Mouse (Mus musculus): Measurements from ENCODE around the gene Hist1h2bg. TPM values are rescaled to one million over a fixed set of nuclear protein-coding genes. Genes with fewer than 3 reads are reported as not detected.

Hist1h2bg gene
- polyA plus RNA-seq, 1 experiment from 2014 or later, result 25.4 TPM

DNA sequence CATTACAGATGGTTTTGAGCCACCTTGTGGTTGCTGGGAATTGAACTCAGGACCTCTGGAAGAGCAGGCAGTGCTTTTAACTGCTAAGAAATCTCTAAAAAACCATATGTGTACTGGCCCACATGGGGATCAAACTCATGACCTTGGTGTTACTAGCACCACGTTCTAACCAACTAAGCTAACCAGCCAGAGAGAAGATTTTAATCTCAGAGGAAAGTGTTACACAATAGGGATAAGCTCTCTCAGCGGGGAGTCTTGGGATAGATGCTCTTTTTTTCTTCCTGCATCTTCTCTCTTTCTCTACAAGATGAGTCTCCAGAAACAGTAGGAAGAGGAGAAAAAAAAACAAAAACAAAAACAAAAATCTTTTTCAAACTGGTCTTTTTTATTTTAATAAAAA lies 39.2 kb downstream of the Hist1h2bg start:
- Histone ChIP-seq H3K9ac (replicated peaks) (no peak overlapping the region), H3K9me3 (no peaks in the 10 kb centered on the region), H3K27me3 (no peaks in the 10 kb centered on the region), H3K4me3 (replicated peaks) (no peak overlapping the region), H3K4me1 (replicated peaks) (no peaks in the 10 kb centered on the region), H3K27ac (no peak overlapping the region), H3K36me3 (no peaks in the 10 kb centered on the region), H3K4me2 (no peak overlapping the region)
- no peak for ATAC-seq (ENCODE audit: insufficient number of reproducible peaks, insufficient read depth, low FRiP score, low TSS enrichment, low read depth)
- 76% methylated on average over 2 of the region's 2 CpGs for WGBS

- 88% methylated on average over 3 of the region's 3 CpGs for WGBS
- Histone ChIP-seq H3K27me3 (no peaks in the 10 kb centered on the region), H3K36me3 (no peaks in the 10 kb centered on the region), H3K4me2 (no peak overlapping the region), H3K4me3 (replicated peaks) (no peak overlapping the region), H3K4me1 (replicated peaks) (no peaks in the 10 kb centered on the region), H3K27ac (no peak overlapping the region), H3K9ac (replicated peaks) (no peak overlapping the region), H3K9me3 (no peaks in the 10 kb centered on the region)
- no peak for ATAC-seq (ENCODE audit: insufficient number of reproducible peaks, insufficient read depth, low FRiP score, low TSS enrichment, low read depth)
Observed at GRCm38 (mm10) chr13:23611638-23612037, 40.4 kb downstream of the Hist1h2bg start.

- peak overlapping the region; percentile 99 for H3K27ac ChIP-seq
- peak overlapping the region; percentile 58 for H3K9ac ChIP-seq (replicated peaks)
- no peaks in the 10 kb centered on the region for H3K27me3 ChIP-seq
- WGBS, result 55% methylated on average over 12 of the region's 12 CpGs
- peak overlapping the region; percentile 68 for H3K4me3 ChIP-seq (replicated peaks)
- H3K36me3 ChIP-seq, result no peaks in the 10 kb centered on the region
- no peaks in the 10 kb centered on the region for H3K9me3 ChIP-seq
- no peak for ATAC-seq (ENCODE audit: insufficient number of reproducible peaks, insufficient read depth, low FRiP score, low TSS enrichment, low read depth)
- peaks cover 10% of the 10 kb centered on the region for H3K4me1 ChIP-seq (replicated peaks)
- peak overlapping the region; percentile 87 for H3K4me2 ChIP-seq
Observed at GRCm38 (mm10) chr13:23620056-23620732, 49.0 kb downstream of the Hist1h2bg start.

- peak; percentile 86 for ATAC-seq (ENCODE audit: insufficient number of reproducible peaks, insufficient read depth, low FRiP score, low TSS enrichment, low read depth)
- H3K27ac ChIP-seq, result peak within 1 kb of the TSS; percentile 99
- under 1% methylated on average over 27 of the region's 27 CpGs for whole genome bisulfite sequencing
Observed at GRCm38 (mm10) chr13:23620733-23621531, 49.7 kb downstream of the Hist1h2bg start, which contains the start of gene Hist1h2be. Hist1h2be (minus strand) TSS chr13:23621124.

More at GRCm38 (mm10) chr13:23620733-23621531, 49.7 kb downstream of the Hist1h2bg start, which contains the start of gene Hist1h2be:
- Histone ChIP-seq H3K9me3 (no peaks in the 10 kb centered on the region), H3K4me1 (replicated peaks) (peaks cover 10% of the 10 kb centered on the region), H3K4me3 (replicated peaks) (peak within 1 kb of the TSS; percentile 68), H3K27me3 (no peaks in the 10 kb centered on the region), H3K4me2 (peak within 1 kb of the TSS; percentile 87), H3K36me3 (no peaks in the 10 kb centered on the region), H3K9ac (replicated peaks) (peak within 1 kb of the TSS; percentile 93)

Small RNA genes lying within 50 kb of the gene (microRNA-seq; reads per million reads assigned to microRNA genes)
- gene Gm44297, result not detected
- not detected for gene Gm44359
- not detected for gene Gm44394

Other genes starting within 250 kb of the Hist1h2bg start
- gene Zfp322a, start 202.2 kb upstream of the Hist1h2bg start, polyA plus RNA-seq (2016; fragmentation: Nextera tagmentation; extraction: Ambion mirVana), result 70.7 and 75.5 TPM in 2 replicates
- 14.4 and 15.2 TPM in 2 replicates for gene Abt1, start 147.5 kb upstream of the Hist1h2bg start, polyA plus RNA-seq (2016; fragmentation: Nextera tagmentation; extraction: Ambion mirVana)
- 0.10 and 0.12 TPM in 2 replicates for gene Btn1a1, start 105.5 kb upstream of the Hist1h2bg start, polyA plus RNA-seq (2016; fragmentation: Nextera tagmentation; extraction: Ambion mirVana)
- 1.8 and 1.9 TPM in 2 replicates for gene Btn2a2, start 82.5 kb upstream of the Hist1h2bg start, polyA plus RNA-seq (2016; fragmentation: Nextera tagmentation; extraction: Ambion mirVana)
- 6.0 and 9.0 TPM in 2 replicates for gene Hist1h4h, start 40.3 kb upstream of the Hist1h2bg start, polyA plus RNA-seq (2016; fragmentation: Nextera tagmentation; extraction: Ambion mirVana)
- gene Hist1h2af, start 37.5 kb upstream of the Hist1h2bg start, polyA plus RNA-seq (2016; fragmentation: Nextera tagmentation; extraction: Ambion mirVana), result 9.8 and 16.3 TPM in 2 replicates
- gene Hist1h3g, start 36.0 kb upstream of the Hist1h2bg start, polyA plus RNA-seq (2016; fragmentation: Nextera tagmentation; extraction: Ambion mirVana), result 10.5 and 17.3 TPM in 2 replicates
- 1.4 TPM in 2 replicates for gene Hist1h2bh, start 28.0 kb upstream of the Hist1h2bg start, polyA plus RNA-seq (2016; fragmentation: Nextera tagmentation; extraction: Ambion mirVana)
- gene Hist1h3f, start 27.3 kb upstream of the Hist1h2bg start, polyA plus RNA-seq (2016; fragmentation: Nextera tagmentation; extraction: Ambion mirVana), result 2.1 and 3.2 TPM in 2 replicates
- 2.7 and 3.6 TPM in 2 replicates for gene Hist1h4f, start 19.7 kb upstream of the Hist1h2bg start, polyA plus RNA-seq (2016; fragmentation: Nextera tagmentation; extraction: Ambion mirVana)
- gene Hist1h1d, start 18.1 kb upstream of the Hist1h2bg start, polyA plus RNA-seq (2016; fragmentation: Nextera tagmentation; extraction: Ambion mirVana), result 0.58 and 0.80 TPM in 2 replicates
- gene Hist1h3e, start 9.0 kb upstream of the Hist1h2bg start, polyA plus RNA-seq (2016; fragmentation: Nextera tagmentation; extraction: Ambion mirVana), result 11.1 and 12.8 TPM in 2 replicates
- gene Hist1h2ae, start 176 bp upstream of the Hist1h2bg start, polyA plus RNA-seq (2016; fragmentation: Nextera tagmentation; extraction: Ambion mirVana), result 153 and 213 TPM in 2 replicates
- 12.5 and 21.2 TPM in 2 replicates for gene Hist1h2bf, start 2.8 kb downstream of the Hist1h2bg start, polyA plus RNA-seq (2016; fragmentation: Nextera tagmentation; extraction: Ambion mirVana)
- 1.9 and 2.7 TPM in 2 replicates for gene Hist1h2ad, start 3.0 kb downstream of the Hist1h2bg start, polyA plus RNA-seq (2016; fragmentation: Nextera tagmentation; extraction: Ambion mirVana)
- 9.5 and 11.3 TPM in 2 replicates for gene Hist1h3d, start 4.4 kb downstream of the Hist1h2bg start, polyA plus RNA-seq (2016; fragmentation: Nextera tagmentation; extraction: Ambion mirVana)
- gene Hist1h4d, start 10.2 kb downstream of the Hist1h2bg start, polyA plus RNA-seq (2016; fragmentation: Nextera tagmentation; extraction: Ambion mirVana), result 139 and 158 TPM in 2 replicates
- 2.2 and 3.7 TPM in 2 replicates for gene Hist1h2be, start 49.7 kb downstream of the Hist1h2bg start, polyA plus RNA-seq (2016; fragmentation: Nextera tagmentation; extraction: Ambion mirVana)
- 24.6 and 30.8 TPM in 2 replicates for gene Hist1h1e, start 51.2 kb downstream of the Hist1h2bg start, polyA plus RNA-seq (2016; fragmentation: Nextera tagmentation; extraction: Ambion mirVana)
- 1.1 and 1.3 TPM in 2 replicates for gene Hist1h2ac, start 112.6 kb downstream of the Hist1h2bg start, polyA plus RNA-seq (2016; fragmentation: Nextera tagmentation; extraction: Ambion mirVana)
- 29.3 and 33.7 TPM in 2 replicates for gene Hist1h2bc, start 112.8 kb downstream of the Hist1h2bg start, polyA plus RNA-seq (2016; fragmentation: Nextera tagmentation; extraction: Ambion mirVana)
- gene Hist1h1t, start 124.4 kb downstream of the Hist1h2bg start, polyA plus RNA-seq (2016; fragmentation: Nextera tagmentation; extraction: Ambion mirVana), result not detected in 2 replicates
- gene Hist1h4c, start 127.1 kb downstream of the Hist1h2bg start, polyA plus RNA-seq (2016; fragmentation: Nextera tagmentation; extraction: Ambion mirVana), result 13.4 and 18.4 TPM in 2 replicates
- 3.8 and 4.2 TPM in 2 replicates for gene Hfe, start 139.5 kb downstream of the Hist1h2bg start, polyA plus RNA-seq (2016; fragmentation: Nextera tagmentation; extraction: Ambion mirVana)
- 20.1 and 21.4 TPM in 2 replicates for gene Hist1h1c, start 167.4 kb downstream of the Hist1h2bg start, polyA plus RNA-seq (2016; fragmentation: Nextera tagmentation; extraction: Ambion mirVana)
- 20.7 and 22.1 TPM in 2 replicates for gene Hist1h3c, start 174.2 kb downstream of the Hist1h2bg start, polyA plus RNA-seq (2016; fragmentation: Nextera tagmentation; extraction: Ambion mirVana)
- gene Hist1h2bb, start 175.3 kb downstream of the Hist1h2bg start, polyA plus RNA-seq (2016; fragmentation: Nextera tagmentation; extraction: Ambion mirVana), result 6.3 and 6.7 TPM in 2 replicates
- 77.8 and 92.9 TPM in 2 replicates for gene Hist1h2ab, start 179.7 kb downstream of the Hist1h2bg start, polyA plus RNA-seq (2016; fragmentation: Nextera tagmentation; extraction: Ambion mirVana)
- gene Hist1h3b, start 180.9 kb downstream of the Hist1h2bg start, polyA plus RNA-seq (2016; fragmentation: Nextera tagmentation; extraction: Ambion mirVana), result 17.7 and 30.1 TPM in 2 replicates
- gene Hist1h4b, start 185.6 kb downstream of the Hist1h2bg start, polyA plus RNA-seq (2016; fragmentation: Nextera tagmentation; extraction: Ambion mirVana), result 9.1 and 10.7 TPM in 2 replicates
- gene Hist1h4a, start 189.8 kb downstream of the Hist1h2bg start, polyA plus RNA-seq (2016; fragmentation: Nextera tagmentation; extraction: Ambion mirVana), result 1.2 and 1.4 TPM in 2 replicates
- gene Hist1h3a, start 191.0 kb downstream of the Hist1h2bg start, polyA plus RNA-seq (2016; fragmentation: Nextera tagmentation; extraction: Ambion mirVana), result 11.9 and 12.8 TPM in 2 replicates
- 6.3 and 7.4 TPM in 2 replicates for gene Hist1h1a, start 192.3 kb downstream of the Hist1h2bg start, polyA plus RNA-seq (2016; fragmentation: Nextera tagmentation; extraction: Ambion mirVana)
- 0.16 TPM in 1 of 2 replicates, not detected in the other for gene Trim38, start 198.5 kb downstream of the Hist1h2bg start, polyA plus RNA-seq (2016; fragmentation: Nextera tagmentation; extraction: Ambion mirVana)
- gene Slc17a2, start 235.6 kb downstream of the Hist1h2bg start, polyA plus RNA-seq (2016; fragmentation: Nextera tagmentation; extraction: Ambion mirVana), result not detected in 2 replicates